Mouse (Mus musculus): ENCODE measurements around the gene Crlf1.
"Not testable (repeated sequence)": the region's sequence is repeated elsewhere in the genome, so short reads cannot be mapped to it uniquely, and the experiment has no call there.

Gene Crlf1

GRCm38 (mm10) chr8:70495771-70496062 lies 2.8 kb downstream of the Crlf1 start:
- no peak for DNase-seq (ENCODE audit: low spot score in 2 of 2)

GRCm38 (mm10) chr8:70500386-70501301 lies 7.7 kb downstream of the Crlf1 start:
- no peak for DNase-seq (ENCODE audit: low spot score in 2 of 2)

DNA sequence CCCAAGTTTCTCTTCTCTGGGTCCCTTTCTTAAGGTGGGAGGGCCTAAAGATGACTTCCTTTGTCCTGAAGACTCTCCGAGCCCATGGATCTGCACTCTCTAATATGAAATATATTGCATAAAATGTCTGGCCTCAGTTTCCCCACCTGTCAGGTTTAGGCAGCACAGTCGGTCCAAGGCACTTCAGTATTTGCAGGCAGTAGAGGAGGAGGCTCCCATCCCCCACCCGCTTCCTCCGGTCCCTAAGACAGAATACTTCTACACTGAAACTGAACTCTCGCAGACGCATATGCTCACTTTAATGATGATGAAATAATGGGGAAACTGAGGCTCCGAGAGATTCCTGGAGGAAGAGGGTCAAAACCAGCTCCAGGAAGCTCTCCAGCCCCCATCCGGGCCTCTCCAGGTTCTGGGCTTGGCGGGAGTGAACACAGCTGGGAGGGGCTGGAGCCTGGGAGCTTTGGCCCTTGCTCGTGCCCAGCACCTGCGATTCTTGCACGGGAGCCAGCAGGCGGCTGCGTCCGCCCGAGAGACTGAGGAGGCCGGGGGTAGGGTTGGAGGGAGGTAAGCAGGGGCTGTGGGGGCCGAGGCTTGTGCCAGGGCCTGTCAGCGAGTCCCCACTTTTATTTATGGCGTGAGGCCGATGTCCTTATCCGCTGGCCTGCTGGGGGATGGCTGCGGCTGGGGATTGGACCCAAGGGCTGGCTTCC lies 9.0 kb downstream of the Crlf1 start:
- DNase-seq (ENCODE audit: low spot score in 2 of 2), result no peak

DNA sequence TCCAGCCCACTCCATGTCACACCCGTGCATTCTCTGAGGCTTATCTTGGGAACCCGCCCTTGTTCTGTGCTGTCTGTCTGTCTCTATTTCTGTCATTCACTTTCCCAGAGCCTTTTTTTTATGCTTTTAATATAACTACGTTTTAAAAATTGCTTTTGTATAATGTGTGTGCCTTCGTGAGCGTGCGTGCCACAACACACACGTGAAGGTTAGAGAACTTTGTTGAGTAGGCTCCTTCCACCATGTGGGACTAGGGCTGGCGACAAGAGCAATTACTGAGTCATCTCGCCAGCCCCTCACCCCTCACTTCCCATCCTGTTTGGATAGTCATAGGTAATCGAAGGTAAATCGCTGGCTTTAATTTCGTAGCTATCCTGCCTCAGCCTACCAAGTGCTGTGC lies 9.6 kb downstream of the Crlf1 start:
- DNase-seq (ENCODE audit: low spot score in 2 of 2), result no peak

DNA sequence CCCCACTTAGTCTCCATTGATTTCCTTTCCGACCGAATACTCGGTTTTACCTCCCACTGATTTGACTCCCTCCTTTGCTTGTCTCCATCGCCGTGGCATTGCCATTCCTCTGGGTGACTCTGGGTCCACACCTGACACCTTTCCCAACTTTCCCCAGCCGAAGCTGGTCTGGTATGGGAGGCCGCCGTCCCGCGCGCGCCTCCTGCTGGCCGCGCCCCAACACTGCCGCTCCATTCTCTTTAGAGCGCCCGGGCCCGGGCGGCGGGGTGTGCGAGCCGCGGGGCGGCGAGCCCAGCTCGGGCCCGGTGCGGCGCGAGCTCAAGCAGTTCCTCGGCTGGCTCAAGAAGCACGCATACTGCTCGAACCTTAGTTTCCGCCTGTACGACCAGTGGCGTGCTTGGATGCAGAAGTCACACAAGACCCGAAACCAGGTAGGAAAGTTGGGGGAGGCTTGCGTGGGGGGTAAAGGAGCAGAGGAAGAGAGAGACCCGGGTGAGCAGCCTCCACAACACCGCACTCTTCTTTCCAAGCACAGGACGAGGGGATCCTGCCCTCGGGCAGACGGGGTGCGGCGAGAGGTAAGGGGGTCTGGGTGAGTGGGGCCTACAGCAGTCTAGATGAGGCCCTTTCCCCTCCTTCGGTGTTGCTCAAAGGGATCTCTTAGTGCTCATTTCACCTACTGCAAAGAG lies 10.2 kb downstream of the Crlf1 start:
- DNase-seq (ENCODE audit: low spot score in 2 of 2), result peak in 1 of 2 experiments; percentile 62

- DNase-seq (ENCODE audit: low spot score in 2 of 2), result peak in 1 of 2 experiments; percentile 72
These were observed 11.3 kb downstream of the Crlf1 start for GRCm38 (mm10) chr8:70504291-70504716.

- DNase-seq (ENCODE audit: low spot score in 2 of 2), result peak; percentile 66 to 67
These were observed 11.9 kb downstream of the Crlf1 start for GRCm38 (mm10) chr8:70504851-70505250.

DNA sequence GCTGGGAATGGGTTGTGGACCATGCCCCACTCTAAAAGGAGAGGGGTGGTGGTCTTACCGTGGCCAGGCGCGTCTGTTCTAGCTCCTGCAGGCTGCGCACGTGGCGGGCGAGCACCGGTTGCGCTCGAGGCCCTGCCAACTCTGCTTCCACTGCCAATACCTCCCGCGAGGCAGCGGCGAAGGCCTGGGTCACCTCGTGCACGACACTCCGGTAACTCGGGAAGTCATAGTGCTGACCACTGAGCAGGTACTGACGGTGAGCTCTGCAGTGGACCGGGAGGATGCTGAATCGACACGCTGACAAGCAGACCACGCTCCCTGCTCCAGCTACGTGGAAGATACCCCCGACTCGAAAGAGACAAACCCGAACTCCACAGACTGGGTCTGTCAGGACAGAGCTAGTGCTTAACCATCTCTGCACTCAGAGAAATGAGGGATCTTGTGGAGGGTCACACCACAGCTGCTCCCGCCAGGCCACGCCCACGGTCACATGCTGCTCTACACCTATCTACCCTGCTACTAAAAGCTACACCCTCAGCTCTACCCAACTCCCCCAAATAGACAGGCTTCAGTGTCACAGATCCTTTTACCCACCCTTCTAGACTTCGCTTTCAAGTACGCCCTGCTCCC lies 12.9 kb downstream of the Crlf1 start:
- no peak for DNase-seq (ENCODE audit: low spot score in 2 of 2)

GRCm38 (mm10) chr8:70506328-70507026 lies 13.5 kb downstream of the Crlf1 start, which contains the start of gene Rex1bd:
Rex1bd (minus strand) TSS chr8:70506752.
- peak; percentile 91 for DNase-seq (ENCODE audit: low spot score in 2 of 2)

- no peak for DNase-seq (ENCODE audit: low spot score in 2 of 2)
These were observed 14.1 kb downstream of the Crlf1 start for GRCm38 (mm10) chr8:70507027-70507393.

DNA sequence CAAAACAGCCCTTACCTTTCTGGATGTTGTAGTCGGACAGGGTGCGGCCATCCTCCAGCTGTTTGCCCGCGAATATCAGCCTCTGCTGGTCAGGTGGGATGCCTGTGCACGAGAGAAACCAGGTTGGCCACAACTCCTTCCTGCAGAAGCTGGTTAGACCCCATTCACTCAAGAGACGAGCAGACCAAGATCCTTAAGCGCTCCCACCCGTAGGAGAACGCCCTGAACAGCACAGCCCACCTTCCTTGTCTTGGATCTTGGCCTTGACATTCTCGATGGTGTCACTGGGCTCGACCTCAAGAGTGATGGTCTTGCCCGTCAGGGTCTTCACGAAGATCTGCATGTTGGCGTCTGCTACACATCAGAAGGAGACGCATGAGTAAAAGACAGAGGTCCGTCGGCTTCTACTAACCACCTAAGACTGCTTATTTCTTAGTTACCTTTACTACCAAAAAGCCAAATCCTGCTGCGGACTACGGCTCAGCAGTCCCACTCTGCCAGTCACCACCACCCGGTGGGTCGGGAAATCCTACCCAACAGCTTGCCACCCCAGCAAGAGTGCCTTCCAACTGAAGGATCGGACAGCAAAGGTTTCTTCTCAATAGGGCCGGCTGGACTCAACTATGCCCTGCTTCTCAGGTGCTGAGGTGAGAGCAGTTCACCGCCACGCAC lies 16.5 kb downstream of the Crlf1 start:
- no peak for DNase-seq (ENCODE audit: low spot score in 2 of 2)

DNA sequence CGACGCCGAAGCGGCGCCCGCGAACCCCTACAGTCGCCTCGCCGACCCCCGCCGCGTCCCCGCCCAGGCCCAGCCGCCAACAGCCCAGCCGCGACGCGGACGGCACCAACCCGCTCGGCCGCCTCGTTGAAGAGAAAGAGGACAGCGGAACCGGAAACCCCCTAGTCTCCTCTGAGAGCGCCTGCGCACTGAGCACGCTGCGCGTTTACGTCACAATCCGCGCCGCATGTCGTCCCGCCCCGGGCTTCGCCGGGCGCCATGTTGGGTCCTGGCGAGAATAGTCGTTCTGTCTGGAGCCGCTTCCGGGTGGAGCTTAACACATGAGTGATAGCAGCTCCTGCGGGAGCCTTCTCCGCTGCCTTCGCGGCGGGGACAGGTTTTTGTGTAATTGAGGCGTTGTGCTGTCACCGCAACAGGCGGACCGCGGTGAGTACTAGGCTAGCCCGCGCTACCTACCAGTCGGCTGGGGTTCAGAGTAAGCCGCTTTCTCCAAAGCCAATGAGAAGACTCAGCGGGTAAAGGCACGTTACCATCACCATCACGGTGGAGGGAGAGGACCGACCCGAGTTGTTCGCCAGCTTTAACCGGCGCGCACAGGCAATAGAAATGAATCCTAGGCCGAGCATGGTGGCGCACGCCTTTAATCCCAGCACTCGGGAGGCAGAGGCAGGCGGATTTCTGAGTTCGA lies 17.4 kb downstream of the Crlf1 start, which contains the start of gene Uba52:
Uba52 (minus strand) TSS at position 574 of the 688 bp plus-strand sequence.
- peak; percentile 96 to 97 for DNase-seq (ENCODE audit: low spot score in 2 of 2)

GRCm38 (mm10) chr8:70511174-70511573 lies 18.2 kb downstream of the Crlf1 start:
- DNase-seq (ENCODE audit: low spot score in 2 of 2), result not testable (repeated sequence)

GRCm38 (mm10) chr8:70511770-70512169 lies 18.8 kb downstream of the Crlf1 start:
- no peak for DNase-seq (ENCODE audit: low spot score in 2 of 2)

DNA sequence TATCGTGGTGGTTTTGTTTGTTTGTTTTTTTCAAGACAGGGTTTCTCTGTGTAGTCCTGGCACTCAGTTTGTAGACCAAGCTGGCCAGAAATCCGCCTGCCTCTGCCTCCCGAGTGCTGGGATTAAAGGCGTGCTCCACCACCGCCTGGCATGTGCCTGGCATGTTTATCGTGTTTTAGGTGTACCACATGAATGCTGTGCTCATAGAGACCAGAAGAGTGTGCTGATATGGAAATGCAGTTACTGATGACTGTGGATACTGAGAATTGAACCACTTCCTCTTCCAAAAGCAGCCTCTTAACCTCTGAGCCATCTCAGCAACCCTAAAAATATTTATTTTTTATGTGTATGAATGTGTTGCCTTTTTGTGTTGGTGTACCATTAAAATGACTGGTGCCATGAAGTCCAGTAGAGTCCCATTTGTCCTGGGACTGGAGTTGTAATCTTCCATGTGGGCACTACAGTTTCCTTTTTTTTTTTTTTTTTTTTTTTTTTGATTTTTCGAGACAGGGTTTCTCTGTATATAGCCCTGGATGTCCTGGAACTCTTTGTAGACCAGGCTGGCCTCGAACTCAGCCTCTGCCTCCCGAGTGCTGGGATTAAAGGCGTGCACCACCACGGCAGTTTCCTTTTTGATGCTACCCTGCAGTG lies 19.4 kb downstream of the Crlf1 start:
- no peak for DNase-seq (ENCODE audit: low spot score in 2 of 2)

DNA sequence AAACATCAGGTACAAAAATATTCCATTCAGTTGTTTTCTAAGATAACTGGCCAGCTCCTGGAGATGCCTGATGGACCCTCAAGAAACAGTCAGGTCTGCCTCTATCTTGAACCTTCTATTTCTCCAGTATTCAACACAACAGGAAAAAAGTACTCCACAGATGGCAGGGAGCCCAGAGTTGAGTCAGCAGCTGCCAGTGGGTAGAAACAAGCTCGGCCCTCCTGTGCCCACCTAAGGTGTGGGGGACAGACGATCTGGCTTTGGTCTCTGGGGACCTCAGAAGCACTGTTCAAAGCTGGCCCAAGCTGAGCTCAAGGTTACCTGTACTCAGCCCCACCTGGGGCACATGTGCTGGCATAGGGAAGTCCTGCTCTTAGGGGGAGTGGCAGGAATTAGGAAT lies 20.5 kb downstream of the Crlf1 start:
- no peak for DNase-seq (ENCODE audit: low spot score in 2 of 2)

DNA sequence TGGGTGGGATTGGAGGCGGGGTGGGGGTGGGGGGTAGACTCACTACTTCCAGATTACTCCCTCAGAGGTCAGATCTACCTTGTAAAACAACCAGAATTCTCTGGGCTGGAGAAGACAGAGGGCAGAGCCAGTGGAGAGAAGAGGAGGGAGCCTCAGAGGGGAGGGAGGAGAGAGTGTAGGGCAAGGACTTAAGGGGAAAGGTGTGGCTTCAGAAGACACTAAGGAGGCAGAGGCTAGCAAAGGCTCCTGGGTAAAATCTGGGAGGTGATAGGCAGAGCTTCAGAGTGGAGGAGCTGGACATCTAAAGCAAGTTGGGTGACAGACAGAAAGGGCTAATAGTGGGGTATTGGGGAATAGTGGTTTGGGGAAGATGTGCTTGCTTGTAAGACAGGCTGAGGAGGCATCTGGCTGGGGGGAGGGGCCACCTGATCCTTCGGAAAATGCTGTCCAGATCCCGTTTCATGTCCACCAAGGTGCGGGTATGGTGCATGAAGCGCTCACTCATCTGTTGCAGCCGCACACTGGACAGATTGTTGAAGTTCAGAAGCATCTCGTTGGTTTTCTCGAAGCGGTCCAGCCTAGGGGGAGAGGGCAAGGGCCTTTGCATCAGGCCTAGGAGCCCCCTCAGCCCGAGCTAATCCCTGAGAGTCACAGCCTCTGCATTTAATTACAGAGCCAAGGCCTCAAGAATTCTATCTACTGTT lies 25.1 kb downstream of the Crlf1 start:
- no peak for DNase-seq (ENCODE audit: low spot score in 2 of 2)

DNA sequence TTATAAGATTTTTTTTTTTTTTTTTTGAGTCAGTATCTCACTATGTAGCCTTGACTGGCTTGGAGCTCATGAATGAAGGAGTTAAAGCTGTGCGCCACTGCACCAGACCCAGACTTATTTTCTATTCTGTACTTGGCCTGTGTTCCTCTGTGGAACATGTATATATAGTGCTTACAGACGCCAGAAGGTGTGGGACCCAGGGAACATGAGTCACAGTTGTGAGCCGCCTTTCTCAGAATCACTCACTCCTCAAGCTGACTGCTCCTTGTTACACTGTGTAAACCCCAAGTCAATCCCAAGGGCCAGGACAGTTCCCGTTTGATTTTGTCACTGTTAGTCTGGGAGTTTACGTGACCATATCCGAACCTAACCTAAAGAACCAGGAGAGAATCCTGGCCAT lies 26.1 kb downstream of the Crlf1 start:
- no peak for DNase-seq (ENCODE audit: low spot score in 2 of 2)

- DNase-seq (ENCODE audit: low spot score in 2 of 2), result no peak
These were observed 26.6 kb downstream of the Crlf1 start for GRCm38 (mm10) chr8:70519606-70520005.

All from urinary bladder, postnatal 36 days (tissue).